Mouse (Mus musculus) B cell, adult 2 months (primary cell): Measurements from ENCODE around the gene Tmf1.

Experiments
- DNase-seq, 2 experiments: peaks; one replicate each; pipeline ENCODE4 v3.0.0; 2022

Tmf1 gene

DNA sequence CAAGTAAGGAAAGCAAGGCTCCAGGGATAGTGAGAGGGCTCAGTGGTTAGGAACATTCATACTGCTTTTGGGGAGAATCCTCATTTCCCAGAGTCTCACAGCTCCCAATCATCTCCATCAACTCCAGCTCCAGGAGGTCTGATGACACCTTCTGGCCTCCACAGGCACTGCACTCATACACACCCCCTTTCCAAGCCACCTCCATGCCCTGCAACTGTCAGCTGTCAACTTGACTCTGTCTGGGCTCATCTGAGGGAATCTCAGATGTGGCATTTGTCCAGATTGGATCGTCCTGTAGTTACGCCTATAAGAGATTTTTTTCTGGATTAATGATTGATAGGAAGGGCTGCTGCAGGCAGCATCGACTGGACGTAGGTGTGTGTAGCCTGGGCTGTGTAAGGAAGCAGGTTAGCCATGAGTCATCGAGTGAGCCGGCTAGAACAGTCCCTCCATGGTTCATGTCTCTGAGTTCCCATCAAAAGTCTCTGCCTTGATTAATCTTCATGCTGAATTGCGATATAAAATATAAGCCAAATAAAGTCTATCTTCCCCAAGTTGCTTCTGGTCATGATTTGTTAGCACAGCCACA is 74.6 kb downstream of the Tmf1 start:
- no peak for DNase-seq
